Mouse (Mus musculus) activated CD4-positive, CD25-positive, alpha-beta regulatory T cell, adult 9 weeks (primary cell): Measurements from ENCODE around the gene Dnajb13. TPM values are rescaled to one million over a fixed set of nuclear protein-coding genes. Genes with fewer than 3 reads are reported as not detected.

Source experiments
- polyA plus RNA-seq: library from polyadenylated mRNA; unstranded; fragments of 100-300 nt; shearing (Covaris generic); gene quantifications from one replicate; pipeline ENCODE4 v1.2.1, GENCODE M21; 2017

The Dnajb13 gene
- polyA plus RNA-seq: 17.6 TPM

DNA sequence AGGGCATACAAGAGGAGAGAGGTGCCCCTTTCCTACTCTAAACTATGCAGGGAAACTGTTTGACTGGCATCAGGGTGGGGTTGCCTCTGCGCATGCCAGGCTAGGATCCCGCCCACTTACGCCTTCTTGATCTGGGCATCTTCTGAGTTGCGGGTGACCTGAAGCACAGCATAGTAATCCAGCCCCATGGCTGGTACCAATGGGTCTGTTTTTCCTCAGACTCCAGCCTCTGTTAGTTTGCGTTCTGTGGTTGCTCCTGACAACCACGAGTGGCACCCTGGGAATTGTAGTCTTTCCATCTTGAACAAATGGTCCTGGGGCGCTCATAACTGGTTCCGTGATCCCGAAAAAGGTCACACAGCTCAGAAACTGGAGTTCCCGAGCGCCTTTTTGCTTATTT is at the start of gene Dnajb13:
Gene Dnajb13, minus strand, starts transcription at position 388 of the 400 bp plus-strand sequence.

DNA sequence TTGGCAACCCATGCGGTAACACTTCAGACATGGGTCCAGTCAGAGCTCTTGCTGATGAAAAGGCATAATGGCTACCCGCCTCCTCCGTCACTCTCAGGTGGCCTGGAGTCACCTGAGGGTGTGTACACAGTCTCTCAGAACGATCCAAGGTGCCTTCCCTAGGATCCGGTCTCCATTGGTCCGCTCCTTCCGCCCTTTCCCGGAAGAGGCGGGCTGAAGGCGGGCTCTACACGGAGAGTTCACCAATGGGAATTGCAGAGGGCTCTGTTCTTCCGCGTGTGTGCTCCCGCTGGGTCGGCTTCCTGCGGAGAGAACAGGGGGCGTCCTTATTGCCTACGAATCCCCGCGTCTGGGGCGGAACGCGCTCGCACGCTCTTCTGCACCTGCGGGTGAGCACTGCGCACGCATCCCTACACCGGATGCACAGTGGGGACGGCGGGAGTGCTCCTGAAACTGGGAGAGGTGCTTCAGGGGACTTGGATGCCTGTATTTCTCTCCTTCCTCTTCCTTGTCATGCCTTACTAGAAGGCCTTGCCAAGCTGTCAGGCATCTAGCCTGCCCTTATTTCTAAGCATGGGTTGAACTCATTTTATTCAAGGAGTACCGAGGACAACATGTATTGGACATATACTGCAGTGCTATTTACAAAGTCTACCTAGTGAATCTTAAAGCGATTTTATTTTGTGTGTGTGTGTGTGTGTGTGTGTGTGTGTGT is 22.2 kb upstream of the Dnajb13 start, which contains the start of gene Coa4:
Gene Coa4, plus strand, starts transcription at position 268 of the 715 bp plus-strand sequence.

DNA sequence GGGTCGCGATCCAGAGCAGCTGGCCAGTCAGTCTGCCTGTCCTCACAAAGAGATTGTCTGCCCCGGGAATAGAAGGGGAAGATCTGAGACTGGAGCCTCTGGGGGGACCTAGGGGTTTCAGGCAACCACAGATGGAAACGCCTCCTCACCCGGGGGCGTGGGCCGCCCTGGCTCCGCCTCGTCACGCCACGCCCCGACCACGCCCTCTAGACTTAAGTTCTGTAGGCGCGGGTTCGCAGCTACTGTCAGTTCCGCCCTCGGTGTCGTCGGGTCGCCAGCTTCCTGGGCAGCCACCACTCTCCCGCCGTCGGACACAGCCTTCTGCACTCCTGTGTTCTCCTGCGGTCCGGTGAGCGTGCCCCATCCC is 21.7 kb downstream of the Dnajb13 start, which contains the start of gene Ucp2:
Gene Ucp2, plus strand, starts transcription at position 221 of the 367 bp plus-strand sequence.

DNA sequence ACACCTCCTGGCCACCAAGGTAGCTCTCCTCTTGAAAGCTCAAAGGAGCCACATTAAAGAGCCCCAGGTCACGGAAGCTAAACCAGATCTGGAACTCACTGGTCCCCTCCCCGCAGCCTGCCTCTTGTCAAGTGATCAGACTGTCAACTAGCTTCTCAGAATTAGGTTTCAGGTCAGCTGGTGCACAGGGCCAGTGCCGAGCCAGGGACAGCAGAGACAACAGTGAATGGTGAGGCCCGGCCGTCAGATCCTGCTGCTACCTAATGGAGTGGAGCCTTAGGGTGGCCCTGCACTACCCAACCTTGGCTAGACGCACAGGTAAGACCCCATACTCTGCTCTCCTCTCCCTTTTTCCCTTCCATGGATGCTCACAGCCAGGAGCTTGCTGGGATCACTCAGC is 42.0 kb downstream of the Dnajb13 start, which contains the start of gene Ucp3:
Gene Ucp3, plus strand, starts transcription at position 214 of the 400 bp plus-strand sequence.

Other genes starting within 250 kb of the Dnajb13 start
- gene P4ha3, start 229.4 kb downstream of the Dnajb13 start, polyA plus RNA-seq: not detected
- gene C2cd3, start 142.7 kb downstream of the Dnajb13 start, polyA plus RNA-seq: 65.5 TPM
- 35.8 TPM for gene Ppme1, start 142.7 kb downstream of the Dnajb13 start, polyA plus RNA-seq
- gene Ucp3, start 42.0 kb downstream of the Dnajb13 start, polyA plus RNA-seq: not detected
- 1,823 TPM for gene Ucp2, start 21.6 kb downstream of the Dnajb13 start, polyA plus RNA-seq
- gene Coa4, start 22.1 kb upstream of the Dnajb13 start, polyA plus RNA-seq: 26.5 TPM
- 8.4 TPM for gene Rab6a, start 92.5 kb upstream of the Dnajb13 start, polyA plus RNA-seq
- 51.9 TPM for gene Mrpl48, start 93.3 kb upstream of the Dnajb13 start, polyA plus RNA-seq
- 0.20 TPM for gene Plekhb1, start 147.5 kb upstream of the Dnajb13 start, polyA plus RNA-seq
- 30.2 TPM for gene Fam168a, start 191.7 kb upstream of the Dnajb13 start, polyA plus RNA-seq